Mouse (Mus musculus) left cerebral cortex, adult 9 months (tissue): ENCODE measurements at regions not wholly inside any gene's neighbourhood (a gene's known extent, or its start where the extent isn't known, plus 50 kb on each side); places are given as distances from the start of the nearest gene placed in this dataset.

Experiments
- DNase-seq, 2 experiments: peaks; one replicate each; pipeline ENCODE4 v3.0.0; 2022; ENCODE audit warnings: low spot score in 2 of 2

DNA sequence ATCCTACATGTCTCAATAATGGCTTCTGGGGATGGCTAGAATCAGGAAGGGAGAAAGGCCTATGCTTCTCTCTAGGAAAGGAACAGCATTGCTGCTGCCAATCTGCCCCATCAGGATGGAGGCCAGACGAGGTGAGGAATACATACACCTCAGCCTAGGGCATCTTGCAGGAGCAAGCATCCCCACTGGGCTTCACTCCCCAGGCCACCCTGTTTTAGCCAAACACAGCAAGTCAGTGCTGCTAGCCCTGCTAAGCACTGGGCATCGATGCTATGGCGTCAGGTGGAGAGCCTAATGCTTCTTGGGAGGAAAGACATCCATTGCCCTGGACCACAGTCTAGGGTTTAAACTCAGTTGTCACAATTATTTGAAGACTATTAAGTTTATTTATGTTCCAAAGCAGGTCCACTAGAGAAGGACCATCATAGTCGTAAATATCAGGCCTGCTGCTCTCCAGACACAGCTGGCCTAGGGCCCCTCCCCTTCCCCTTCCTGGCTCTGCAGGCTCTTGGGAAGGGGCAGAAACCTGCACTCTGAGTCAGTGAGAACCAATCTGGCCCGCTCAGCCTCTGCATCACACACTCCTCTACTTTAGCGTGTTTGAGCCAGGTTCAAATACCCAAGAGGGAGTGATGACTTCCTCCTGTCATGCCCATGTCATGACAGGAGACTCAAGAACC lies 79.5 kb upstream of the Pkdcc start:
- no peak for DNase-seq

DNA sequence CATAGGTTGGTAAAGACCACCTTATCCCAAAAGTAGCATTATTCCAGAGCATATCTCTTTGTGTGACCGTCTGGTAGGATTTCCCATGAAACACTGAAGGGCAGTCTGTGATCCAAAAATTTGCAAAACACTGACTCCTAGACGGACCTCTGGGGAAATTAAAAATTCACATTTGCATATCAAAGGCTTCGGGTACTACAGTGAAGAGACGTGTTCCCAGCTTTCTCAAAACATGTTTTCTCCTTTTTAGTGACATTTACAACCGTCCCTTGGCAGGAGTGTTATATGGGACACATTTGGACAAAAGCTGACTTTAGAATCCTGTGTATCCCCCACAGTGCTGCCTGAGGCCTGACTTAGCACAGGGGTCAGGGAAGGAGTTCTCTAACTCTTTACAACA lies 78.8 kb upstream of the Pkdcc start:
- DNase-seq: no peak

DNA sequence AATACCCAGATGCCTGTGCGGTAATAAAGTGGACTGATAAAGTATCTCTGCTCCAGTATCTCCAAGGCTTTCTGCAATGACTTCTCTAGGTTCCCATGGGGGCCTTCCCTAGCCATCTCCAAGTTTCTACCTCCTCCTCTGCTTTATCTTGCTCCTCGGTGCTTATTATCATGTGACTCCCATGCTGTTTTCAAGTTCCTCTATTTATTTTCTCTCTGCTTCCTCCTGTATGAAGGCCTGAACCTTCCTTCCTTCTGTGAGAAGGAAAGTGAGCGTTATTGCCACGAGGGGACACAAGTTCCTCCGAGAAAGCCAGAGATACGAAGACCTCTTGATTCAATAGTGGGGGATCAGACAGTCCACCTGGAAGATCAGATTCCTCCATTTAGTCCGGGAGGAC lies 77.4 kb upstream of the Pkdcc start:
- DNase-seq: no peak

DNA sequence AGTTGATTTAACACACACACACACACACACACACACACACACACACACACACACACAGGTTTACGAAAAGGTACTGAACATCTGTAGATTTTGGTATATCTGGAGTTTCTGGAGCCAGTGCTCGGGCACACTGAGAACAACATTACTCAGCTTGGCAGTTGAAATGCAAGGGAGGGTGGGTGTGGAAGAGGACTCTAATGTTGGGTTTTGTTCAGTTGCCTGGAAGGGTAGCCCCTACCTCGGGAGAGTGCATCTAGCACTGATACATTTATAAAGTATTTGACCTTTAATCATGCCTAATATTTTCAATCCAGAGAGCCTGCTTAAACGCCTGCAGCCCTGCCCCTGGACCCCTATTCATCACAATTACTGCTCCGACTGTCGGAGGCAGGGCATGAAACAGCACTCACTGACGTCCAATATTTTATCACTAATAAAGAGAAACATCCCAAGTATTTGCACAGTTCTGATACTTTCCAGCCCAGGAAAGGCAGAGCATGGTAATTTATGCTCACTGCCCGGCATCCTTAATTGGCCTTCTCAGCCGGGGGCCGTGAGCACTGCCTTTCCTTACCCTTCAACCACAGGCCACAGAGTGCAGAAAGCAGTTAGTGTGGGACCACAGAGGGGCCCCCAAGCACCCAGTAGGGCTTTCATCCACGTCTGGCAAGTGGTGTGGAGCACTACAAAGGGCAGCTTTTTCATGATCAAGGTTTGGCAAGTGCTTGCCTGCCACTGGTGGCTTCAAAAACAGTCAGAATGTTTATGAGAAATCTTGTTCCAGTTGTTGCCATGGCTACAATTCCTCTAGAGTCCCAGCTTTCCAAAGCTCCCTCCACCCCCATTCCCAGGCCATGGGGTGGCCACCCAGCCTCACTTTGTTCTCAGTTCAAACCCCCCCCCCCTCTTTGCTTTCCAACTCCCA lies 76.3 kb upstream of the Pkdcc start:
- no peak for DNase-seq

DNA sequence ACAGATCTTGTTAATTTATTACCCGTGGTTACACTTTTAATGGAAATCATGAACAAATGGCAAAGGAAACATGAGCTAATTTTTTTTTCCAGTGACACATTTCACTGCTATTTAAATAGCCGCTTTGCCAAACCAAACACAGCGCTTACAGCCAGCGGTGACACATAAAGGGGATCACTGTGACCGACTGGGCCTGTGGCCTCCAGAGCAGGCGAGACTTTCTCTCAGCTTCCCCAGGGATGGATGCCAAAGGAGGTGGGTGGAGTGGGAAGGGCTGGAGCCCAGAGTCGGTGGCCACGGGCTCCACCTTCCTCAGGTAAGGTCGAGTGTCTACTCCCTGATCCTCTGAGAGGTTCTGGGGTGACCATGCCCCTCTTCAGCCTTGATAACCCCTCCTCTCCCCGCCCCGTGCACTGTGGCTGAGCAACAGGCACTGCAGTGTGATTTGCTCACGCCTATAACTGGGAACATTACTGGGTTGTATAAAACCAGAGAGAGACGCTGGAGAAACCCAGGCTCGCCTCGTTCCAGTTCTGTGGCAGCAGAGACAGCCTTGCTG lies 66.6 kb upstream of the Pkdcc start:
- DNase-seq: no peak

DNA sequence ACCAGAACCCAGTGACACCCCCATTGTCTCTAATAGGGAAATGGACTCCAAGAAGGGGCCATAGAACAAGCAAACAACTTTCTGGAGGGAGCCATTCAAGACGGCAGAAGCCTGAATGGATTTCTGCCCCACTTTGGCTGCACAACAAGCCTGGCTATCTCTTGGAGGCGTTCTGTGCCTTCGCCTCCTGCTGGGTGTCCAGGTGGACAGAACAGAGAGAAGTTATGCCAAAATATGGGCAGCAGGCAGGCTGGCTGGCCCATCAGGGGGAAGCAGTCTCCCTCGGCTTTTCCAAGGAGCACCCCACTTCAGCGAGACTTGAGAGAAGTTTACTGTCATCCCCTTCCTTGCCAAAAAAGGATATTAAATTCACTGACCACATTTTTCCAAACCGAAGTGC lies 65.8 kb upstream of the Pkdcc start:
- DNase-seq: no peak

DNA sequence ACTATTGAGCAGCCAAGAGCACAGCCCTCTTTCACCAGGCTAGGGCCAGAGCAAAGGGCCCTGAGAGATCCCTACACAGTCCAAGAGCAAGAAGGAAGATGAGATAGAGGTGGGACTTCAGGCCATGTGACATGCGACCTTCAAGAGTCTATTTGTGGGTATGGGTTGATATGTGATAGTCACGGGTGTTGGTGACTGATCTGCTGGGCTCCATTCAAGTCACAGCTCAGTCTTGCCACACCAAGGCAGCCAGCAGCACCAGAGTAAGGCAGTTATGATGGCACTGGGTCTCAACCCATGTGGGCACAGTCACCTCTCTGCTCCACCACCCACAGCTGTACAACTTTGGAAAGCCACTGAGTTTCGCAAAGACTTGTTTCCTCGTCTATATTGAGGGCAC lies 60.0 kb upstream of the Pkdcc start:
- DNase-seq: no peak

DNA sequence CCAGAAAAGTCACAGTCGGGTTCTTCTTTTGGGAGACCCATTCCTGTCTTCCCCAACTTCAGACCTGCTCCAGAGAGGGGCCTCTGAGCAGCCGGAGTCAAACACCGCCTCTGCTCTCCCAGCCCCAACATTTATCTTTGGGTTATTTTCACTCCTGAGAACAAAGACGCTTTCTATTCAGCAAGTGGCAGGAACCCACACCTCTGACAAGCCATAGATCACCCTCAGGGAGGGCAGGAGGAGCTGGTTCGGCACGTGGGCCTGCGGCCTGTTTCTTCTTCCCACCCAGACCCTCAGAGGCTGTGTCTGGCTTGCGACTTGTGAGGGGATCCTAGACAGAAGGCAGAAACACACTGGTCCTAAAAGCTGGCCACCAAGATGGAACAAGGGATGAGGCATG lies 58.4 kb upstream of the Pkdcc start:
- no peak for DNase-seq

DNA sequence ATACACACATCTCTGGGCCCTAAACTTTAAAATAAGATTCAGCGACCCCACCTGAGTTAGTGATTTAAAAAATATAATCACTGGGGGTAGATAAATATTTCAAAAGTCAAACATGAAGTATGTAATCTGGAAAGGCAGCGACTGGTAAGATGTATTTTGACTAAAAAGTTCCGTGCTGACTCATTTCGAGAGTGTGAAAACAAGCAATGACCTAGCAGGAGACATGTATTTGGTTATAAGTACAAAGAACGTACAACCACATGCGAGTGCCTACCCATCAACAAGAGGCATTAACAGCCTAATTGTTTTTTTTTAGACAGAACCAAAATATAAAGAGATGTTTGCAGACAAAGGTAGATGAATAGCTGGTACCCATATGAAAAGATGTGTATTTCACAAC lies 57.0 kb upstream of the Pkdcc start:
- DNase-seq: no peak

DNA sequence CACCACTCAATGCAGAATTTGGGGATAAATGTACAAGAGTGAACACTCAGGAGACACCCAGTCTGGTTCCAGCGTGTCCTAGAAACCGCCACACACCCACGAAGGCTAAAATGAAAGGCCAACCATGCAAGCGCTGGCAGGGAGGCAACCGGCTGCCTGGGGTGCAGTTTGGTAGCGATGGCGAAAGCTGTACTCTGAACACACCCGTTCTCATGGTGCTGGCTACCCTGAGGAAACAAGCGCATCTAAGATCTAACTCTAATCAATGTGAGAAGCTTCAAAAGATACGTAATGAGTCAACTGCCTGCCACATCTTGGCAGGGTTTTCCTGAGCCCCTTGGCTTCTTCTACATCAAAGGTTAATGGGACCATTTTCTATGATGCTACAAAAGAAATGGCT lies 56.4 kb upstream of the Pkdcc start:
- DNase-seq: no peak

DNA sequence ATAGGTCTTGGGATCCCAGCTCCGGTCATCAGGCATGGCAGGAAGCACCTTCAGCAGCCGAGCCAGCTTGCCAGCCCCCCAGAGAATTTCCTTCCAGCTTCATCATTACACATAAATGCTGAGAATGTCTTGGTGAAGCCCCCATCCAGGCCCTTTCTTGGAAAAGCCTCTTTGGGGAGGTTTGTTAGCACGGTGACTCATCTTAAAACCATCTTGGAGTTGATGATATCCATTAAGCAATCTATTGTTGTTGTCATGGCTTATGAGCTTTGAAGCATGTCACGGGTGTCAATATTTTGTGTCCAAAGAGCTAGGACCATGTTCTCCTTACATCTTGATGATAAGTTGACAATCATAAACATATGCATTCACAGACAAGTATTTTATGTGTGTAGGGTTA lies 55.5 kb upstream of the Pkdcc start:
- DNase-seq: no peak

DNA sequence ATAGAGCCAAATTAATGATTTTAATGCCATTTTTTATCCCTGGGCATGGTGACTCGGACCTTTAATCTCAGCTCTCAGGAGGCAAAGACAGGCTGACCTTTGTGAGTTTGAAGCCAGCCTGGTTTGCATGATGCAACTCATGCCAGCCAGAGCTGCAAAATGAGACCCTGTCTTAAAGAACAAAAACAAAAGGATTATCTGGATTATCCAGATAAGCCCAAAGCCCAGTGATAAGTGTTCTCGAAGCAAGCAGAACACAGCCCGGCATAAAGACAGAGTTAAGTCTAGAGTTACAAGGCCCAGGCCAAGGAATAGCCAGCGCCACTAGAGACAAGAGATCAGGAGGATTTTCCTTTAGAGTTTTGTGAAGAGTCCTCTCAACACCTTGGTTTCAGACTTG lies 54.8 kb upstream of the Pkdcc start:
- no peak for DNase-seq

DNA sequence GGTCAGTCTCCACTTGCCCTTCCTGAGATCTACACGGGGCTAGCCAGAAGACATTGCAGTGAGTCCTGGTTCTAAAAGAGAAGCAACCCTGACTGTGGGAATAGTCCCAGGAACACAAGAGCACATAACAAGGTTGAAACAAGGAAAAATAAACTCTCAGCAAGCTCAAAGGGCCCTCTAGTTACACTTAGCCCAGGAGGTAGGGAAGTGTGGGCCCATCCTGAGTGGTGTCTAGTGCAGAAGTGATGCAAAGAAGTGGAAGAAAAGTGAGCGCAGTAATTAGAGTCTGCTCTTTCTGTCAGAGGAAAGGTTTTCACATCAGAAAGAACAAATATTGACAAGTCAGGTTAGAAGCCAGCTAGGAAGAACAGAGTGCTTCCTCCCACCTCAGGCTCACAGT lies 53.4 kb upstream of the Pkdcc start:
- DNase-seq: no peak

DNA sequence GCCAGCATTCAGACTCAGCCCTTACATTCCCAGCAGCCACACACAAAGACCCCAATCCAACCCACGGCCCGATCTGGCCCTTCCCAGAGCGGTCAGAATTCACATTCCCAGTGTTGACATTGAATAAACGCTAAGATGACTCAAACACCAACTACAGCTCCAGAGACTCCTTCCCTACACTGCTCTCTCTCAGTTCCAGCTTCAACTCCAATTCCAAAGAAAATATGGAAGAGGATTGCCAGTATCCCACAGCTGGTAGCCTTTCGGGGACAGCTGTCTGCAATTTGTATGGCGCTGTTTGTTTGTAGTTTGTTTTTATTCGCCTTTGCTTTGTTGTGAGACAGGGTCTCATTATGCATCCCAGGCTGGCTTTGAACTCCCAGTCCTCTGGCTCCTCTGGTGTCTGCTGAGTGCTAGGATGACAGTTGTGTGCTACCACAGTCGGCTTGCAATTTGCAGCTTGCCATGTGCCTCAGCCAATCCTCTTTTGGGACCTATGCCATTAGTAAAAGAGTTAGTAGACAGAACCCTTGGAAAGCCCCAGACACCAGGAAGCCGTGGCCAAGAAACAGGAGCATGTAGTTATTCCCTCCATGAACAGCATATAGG lies 51.0 kb upstream of the Pkdcc start:
- DNase-seq: no peak

DNA sequence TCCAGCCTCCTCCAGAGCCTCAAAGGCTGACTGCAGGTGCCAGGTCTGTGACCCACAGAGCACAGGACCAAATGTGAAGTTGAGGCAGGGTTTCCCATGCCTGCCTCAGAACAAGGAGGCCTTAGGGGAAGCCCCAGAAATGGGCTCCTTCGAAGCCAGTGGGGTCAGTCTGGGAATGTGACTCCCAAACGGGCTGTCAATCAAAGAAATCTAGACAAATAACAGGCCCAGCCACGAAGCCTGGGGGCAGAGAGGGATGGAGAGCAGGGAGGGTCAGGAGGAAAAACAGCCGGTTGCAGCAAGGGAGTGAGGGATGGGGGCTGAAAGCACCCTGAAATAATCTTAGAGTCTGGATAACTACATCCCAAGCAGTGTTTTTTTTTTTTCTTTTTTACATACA lies 50.4 kb upstream of the Pkdcc start:
- no peak for DNase-seq

DNA sequence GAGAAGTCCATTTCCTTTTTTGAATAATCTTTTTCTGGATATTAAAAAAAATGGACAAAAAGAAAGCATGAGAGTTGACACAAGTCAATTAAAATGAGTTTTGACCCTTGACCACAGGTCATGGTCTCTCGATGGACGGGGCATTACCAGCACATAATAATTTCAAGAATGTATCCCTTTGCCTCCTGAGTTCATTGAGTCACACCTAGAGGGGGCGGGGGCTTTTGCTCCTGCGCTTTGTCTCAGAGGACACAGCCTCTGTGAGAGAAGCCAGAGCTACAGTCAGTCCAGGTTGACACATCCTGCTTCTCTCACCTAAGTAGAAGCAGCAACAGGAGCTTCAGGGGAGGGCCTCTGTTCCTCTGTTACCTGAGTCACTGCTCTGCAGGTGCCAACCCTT lies 50.0 kb upstream of the Pkdcc start:
- DNase-seq: no peak
